Mouse (Mus musculus) forebrain, embryonic 14.5 days (tissue): ENCODE measurements around the gene Mdh1b. TPM values are rescaled to one million over a fixed set of nuclear protein-coding genes. Genes with fewer than 3 reads are reported as not detected.
A peak's percentile ranks its signal among the peaks of the same experiment; 100 is the strongest.

Experiments used
- ATAC-seq: fragments of 200-750 bp; cut with Nextera tagmentation; 2 replicates; pipeline ENCODE4 v1.8.0; 2017; ENCODE audit warnings: mild to moderate bottlenecking, moderate library complexity
- DNase-seq: peaks from one replicate; pipeline ENCODE4 v3.0.0-alpha.2; 2015; ENCODE audit warnings: low spot score
- H3K27ac ChIP-seq: fragments of 300-500 bp; sonication (generic); 2 replicates; pipeline ENCODE4 v1.5.1; 2014; ENCODE audit warnings: low read depth, mild to moderate bottlenecking, control low read depth, low read length, moderate library complexity
- H3K27me3 ChIP-seq: fragments of 300-500 bp; sonication (generic); replicated peaks from 2 replicates; pipeline ENCODE4 v1.6.1; 2014; ENCODE audit warnings: low read length, control low read depth, mixed read lengths; ENCODE audit not compliant: control insufficient read depth, insufficient read depth
- H3K36me3 ChIP-seq: fragments of 300-500 bp; sonication (generic); 2 replicates; pipeline ENCODE4 v1.6.1; 2014; ENCODE audit warnings: low read length, control low read depth; ENCODE audit not compliant: control insufficient read depth, insufficient read depth
- H3K4me1 ChIP-seq: fragments of 300-500 bp; sonication (generic); 2 replicates; pipeline ENCODE4 v1.6.1; 2014; ENCODE audit warnings: antibody characterized with exemption, low read length, control low read depth; ENCODE audit not compliant: control insufficient read depth, insufficient read depth
- H3K4me2 ChIP-seq: fragments of 300-500 bp; sonication (generic); 2 replicates; pipeline ENCODE4 v1.6.1; 2014; ENCODE audit warnings: mild to moderate bottlenecking, control low read depth, low read length
- H3K4me3 ChIP-seq: fragments of 300-500 bp; sonication (generic); 2 replicates; pipeline ENCODE4 v1.5.1; 2014; ENCODE audit warnings: low read depth, low read length, control low read depth
- H3K9ac ChIP-seq: fragments of 300-500 bp; sonication (generic); 2 replicates; pipeline ENCODE4 v1.6.1; 2014; ENCODE audit warnings: mild to moderate bottlenecking, low read length, control low read depth, moderate library complexity
- H3K9me3 ChIP-seq: fragments of 300-500 bp; sonication (generic); replicated peaks from 2 replicates; pipeline ENCODE4 v1.6.1; 2016; ENCODE audit warnings: low read length, control low read depth, mixed read lengths; ENCODE audit not compliant: control insufficient read depth
- WGBS: fragments of 180-500 bp; shearing (Covaris S2); extraction: QIAGEN DNeasy Blood & Tissue Kit; methylation state at CpG from one replicate; pipeline ENCODE4 v1.1.7; 2014; 5-methylcytosine and 5-hydroxymethylcytosine counted together
- polyA plus RNA-seq: library from polyadenylated mRNA; unstranded; fragments of >200 nt; fragmentation: Nextera tagmentation; extraction: Ambion mirVana; gene quantifications from 2 replicates; pipeline ENCODE4 v1.2.1, GENCODE M21; 2014

Gene Mdh1b
- polyA plus RNA-seq, 1 experiment from 2014 or later = 0.29 TPM

DNA sequence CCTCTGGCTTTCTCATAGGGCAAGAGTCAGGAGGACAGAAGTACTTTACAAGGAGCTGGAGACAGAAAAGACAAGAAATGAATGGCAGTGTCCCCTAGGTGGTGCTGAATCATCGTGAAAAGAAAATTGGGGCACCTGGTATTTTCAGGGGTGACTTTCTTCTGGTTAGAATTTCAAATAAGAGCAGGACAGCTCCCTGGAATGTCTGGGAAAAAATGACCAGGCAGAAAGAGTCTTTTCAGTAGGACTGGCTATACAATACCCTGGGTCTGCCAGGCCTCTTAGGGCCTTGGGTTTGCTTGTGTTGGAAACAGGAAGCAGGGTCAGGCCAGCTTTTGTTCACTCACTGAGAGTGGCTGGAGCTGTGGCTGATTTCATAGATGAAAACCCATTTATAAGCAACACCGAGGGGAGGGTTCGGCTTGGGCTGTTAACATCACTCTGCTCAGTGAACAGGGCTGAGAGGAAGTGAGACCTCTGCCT lies 33.1 kb upstream of the Mdh1b start:
- Histone ChIP-seq H3K4me2 (no peak overlapping the region; the same call in 1 of the 2 replicates), H3K4me3 (no peak overlapping the region), H3K4me1 (peaks cover 20% of the 10 kb centered on the region), H3K27me3 (no peaks in the 10 kb centered on the region), H3K27ac (peak overlapping the region; percentile 74; the same call in 1 of the 2 replicates), H3K9me3 (no peaks in the 10 kb centered on the region), H3K9ac (no peak overlapping the region), H3K36me3 (no peaks in the 10 kb centered on the region)
- 6% methylated on average over 3 of the region's 3 CpGs for WGBS
- DNase-seq (peak; percentile 87), ATAC-seq (peak; percentile 85)

DNA sequence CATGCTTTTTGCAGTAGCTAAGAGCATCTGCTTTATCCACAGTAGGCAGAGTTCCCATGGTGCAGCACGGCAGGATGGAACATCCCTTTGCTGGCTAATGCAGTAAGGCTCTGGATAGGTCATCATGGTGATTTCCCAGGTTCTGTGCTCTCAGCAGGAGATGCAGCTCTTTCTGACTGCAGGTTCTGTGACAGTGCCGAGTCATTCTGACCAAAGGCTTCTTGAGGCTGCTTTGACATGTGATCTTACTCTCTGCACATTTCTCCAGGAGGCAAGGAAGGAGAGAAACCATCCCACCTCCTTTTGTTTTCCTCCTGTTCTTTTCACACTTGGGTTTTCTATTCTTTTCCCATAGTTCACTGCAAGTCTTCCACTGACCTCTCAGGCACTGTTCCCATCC lies 25.9 kb upstream of the Mdh1b start:
- Histone ChIP-seq H3K4me2 (no peak overlapping the region), H3K36me3 (peaks cover 21% of the 10 kb centered on the region), H3K9me3 (no peaks in the 10 kb centered on the region), H3K9ac (no peak overlapping the region), H3K27ac (no peak overlapping the region), H3K4me1 (no peaks in the 10 kb centered on the region), H3K4me3 (no peak overlapping the region), H3K27me3 (no peaks in the 10 kb centered on the region)
- DNase-seq = no peak
- ATAC-seq = no peak
- 61% methylated on average over 2 of the region's 2 CpGs for WGBS

DNA sequence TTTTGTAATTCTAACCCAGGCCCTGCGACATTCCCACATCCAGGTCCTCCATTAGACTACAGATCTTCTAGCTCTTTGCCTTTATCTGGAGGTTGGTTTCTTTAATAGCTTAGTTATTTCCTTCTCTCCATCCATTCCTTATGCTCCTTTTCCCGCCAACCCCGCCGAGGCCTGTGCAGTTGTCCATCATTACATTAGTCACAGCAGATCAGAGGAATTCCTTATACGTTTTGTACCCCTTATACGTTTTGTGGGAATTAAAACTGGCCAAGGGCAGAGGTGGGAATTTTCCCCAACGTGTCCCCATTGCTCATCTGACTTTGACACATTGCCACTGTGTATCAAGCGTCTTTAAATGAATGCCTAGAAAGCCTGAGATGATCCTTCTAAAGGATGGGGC lies 322 bp downstream of the Mdh1b start:
- Histone ChIP-seq H3K9me3 (no peaks in the 10 kb centered on the region), H3K4me3 (peak overlapping the region; percentile 61), H3K36me3 (no peaks in the 10 kb centered on the region), H3K27ac (no peak overlapping the region), H3K27me3 (no peaks in the 10 kb centered on the region), H3K9ac (peak overlapping the region; percentile 40; the same call in 1 of the 2 replicates), H3K4me2 (peak overlapping the region; percentile 61), H3K4me1 (peaks cover 4% of the 10 kb centered on the region; the same call in 1 of the 2 replicates)
- no peak for DNase-seq
- 46% methylated on average over 8 of the region's 8 CpGs for WGBS
- peak; percentile 32; the same call in 1 of the 2 replicates for ATAC-seq

DNA sequence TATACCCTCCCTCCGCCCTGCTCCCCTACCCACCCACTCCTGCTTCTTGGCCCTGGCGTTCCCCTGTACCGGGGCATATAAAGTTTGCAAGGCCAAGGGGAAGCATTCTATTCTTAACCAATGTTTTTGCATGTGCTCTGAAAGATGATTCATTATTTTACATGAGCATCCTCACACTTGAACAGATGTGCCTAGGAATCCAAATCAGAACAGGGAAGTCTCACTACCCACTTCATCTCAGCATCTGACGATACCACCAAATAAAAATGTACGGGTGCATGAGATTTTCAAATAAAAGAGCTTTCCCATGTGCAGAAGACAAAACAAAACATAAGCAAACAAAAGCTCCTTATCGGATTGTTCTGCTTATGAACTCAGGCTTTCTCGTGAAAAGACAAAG lies 10.0 kb downstream of the Mdh1b start:
- no peak overlapping the region for H3K4me3 ChIP-seq
- H3K36me3 ChIP-seq = no peaks in the 10 kb centered on the region
- no peak overlapping the region for H3K9ac ChIP-seq
- no peak overlapping the region for H3K27ac ChIP-seq
- H3K4me1 ChIP-seq = no peaks in the 10 kb centered on the region
- H3K27me3 ChIP-seq = no peaks in the 10 kb centered on the region
- no peak for ATAC-seq
- no peak for DNase-seq
- no peak overlapping the region for H3K4me2 ChIP-seq
- H3K9me3 ChIP-seq = no peaks in the 10 kb centered on the region
- WGBS = 81% methylated on average over 7 of the region's 7 CpGs

DNA sequence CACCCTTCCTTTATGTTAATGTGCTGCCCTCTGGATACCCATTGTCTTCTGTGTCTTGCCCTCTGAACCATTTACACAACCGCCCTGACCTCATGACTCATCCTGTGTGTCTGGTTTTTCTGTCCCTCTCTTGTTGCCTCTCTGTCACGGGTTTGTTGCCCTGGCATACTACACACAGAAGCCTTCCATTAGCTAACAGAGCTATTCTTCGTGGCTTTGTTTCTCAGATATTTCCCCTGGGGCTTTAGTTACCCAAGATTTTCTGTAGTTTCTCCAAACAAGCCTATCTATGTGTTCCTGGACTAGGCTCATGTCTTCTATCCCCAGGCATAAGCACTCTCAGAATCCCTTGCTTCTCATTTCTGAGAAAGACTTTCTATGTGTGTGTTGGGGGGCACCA lies 21.2 kb downstream of the Mdh1b start:
- no peak overlapping the region for H3K27ac ChIP-seq
- 70% methylated on average over 3 of the region's 3 CpGs for WGBS
- DNase-seq (no peak), ATAC-seq (no peak)
- no peak overlapping the region for H3K9ac ChIP-seq
- H3K4me3 ChIP-seq = no peak overlapping the region
- H3K4me2 ChIP-seq = no peak overlapping the region
- H3K9me3 ChIP-seq = no peaks in the 10 kb centered on the region
- H3K27me3 ChIP-seq = no peaks in the 10 kb centered on the region
- H3K4me1 ChIP-seq = no peaks in the 10 kb centered on the region
- H3K36me3 ChIP-seq = no peaks in the 10 kb centered on the region

DNA sequence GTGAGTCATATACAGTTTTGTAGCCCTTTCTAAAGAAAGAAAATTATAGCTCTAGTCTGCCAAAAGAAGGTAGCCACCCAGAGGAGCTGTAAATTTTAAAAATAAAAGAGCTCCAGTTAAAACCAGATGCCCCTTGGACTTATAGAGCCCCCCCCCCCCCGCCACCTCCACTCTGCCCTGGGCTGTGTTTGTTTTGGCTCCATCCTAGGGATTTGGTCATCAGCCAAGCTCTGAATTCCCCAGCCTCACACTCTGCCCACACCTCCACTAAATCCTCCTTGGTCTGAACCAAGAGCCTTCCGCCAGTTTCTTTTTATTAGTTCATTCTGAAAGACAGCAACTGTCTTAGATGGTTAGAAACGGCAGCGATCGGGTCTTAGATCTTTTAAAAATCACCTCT lies 24.4 kb downstream of the Mdh1b start:
- no peak overlapping the region for H3K4me3 ChIP-seq
- DNase-seq (no peak), ATAC-seq (no peak)
- no peak overlapping the region for H3K4me2 ChIP-seq
- H3K27ac ChIP-seq = no peak overlapping the region
- no peaks in the 10 kb centered on the region for H3K4me1 ChIP-seq
- H3K9me3 ChIP-seq = no peaks in the 10 kb centered on the region
- WGBS = 67% methylated on average over 5 of the region's 5 CpGs
- no peaks in the 10 kb centered on the region for H3K27me3 ChIP-seq
- H3K36me3 ChIP-seq = no peaks in the 10 kb centered on the region
- no peak overlapping the region for H3K9ac ChIP-seq

DNA sequence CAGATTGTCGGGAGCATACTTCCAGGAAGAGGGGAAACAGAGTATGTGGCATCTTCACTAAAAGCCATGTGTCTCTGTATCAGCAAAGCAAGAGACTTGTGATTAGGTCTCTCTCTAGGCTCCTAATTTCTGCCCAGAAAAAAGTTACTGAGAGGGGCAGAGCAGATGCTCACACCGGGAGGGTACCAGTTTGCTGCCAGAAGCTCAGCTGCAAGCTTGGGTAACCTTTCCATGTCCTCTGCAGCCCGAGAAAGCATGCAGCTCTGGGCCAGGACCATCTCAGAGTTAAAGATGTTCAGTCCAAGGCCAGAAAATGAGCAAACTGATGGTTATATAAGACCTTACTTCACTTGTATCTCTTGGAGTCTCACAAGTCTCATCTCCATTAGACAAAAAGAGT lies 33.3 kb downstream of the Mdh1b start:
- H3K27ac ChIP-seq = no peak overlapping the region
- 82% methylated on average over 3 of the region's 3 CpGs for WGBS

DNA sequence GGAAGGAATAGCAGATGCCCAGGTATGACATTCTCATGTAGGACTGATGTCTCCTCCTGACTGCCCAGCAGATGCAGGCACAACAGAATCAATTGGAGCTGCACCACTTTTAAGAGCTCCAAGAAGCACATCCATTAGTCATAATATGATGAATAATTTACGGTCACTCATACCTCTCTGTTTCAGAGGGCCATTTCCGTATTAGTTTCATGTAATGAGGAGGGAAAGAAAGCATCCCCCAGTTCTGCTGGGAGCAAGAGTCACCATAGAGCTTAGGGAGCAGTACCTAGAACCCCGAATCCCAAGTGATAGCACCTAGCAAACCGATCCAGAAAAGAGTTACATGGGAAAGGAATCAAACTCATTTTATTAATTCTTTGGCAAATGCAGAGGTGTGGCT lies 43.3 kb downstream of the Mdh1b start, which contains the start of gene Dytn:
TSS of gene Dytn (minus strand) at position 101 of the 400 bp plus-strand sequence.
- H3K4me3 ChIP-seq = no peak within 1 kb of the TSS
- WGBS = 87% methylated on average over 4 of the region's 4 CpGs
- H3K36me3 ChIP-seq = no peaks in the 10 kb centered on the region
- H3K27ac ChIP-seq = no peak within 1 kb of the TSS
- no peaks in the 10 kb centered on the region for H3K4me1 ChIP-seq
- no peaks in the 10 kb centered on the region for H3K27me3 ChIP-seq
- no peak within 1 kb of the TSS for H3K9ac ChIP-seq
- ATAC-seq (no peak), DNase-seq (no peak)
- no peaks in the 10 kb centered on the region for H3K9me3 ChIP-seq
- no peak within 1 kb of the TSS for H3K4me2 ChIP-seq

More for the DNA sequence above, 33.3 kb downstream of the Mdh1b start:
- DNase-seq (no peak), ATAC-seq (no peak)
- H3K9ac ChIP-seq = no peak overlapping the region
- H3K4me3 ChIP-seq = no peak overlapping the region
- no peak overlapping the region for H3K4me2 ChIP-seq
- H3K36me3 ChIP-seq = no peaks in the 10 kb centered on the region
- no peaks in the 10 kb centered on the region for H3K9me3 ChIP-seq
- no peaks in the 10 kb centered on the region for H3K27me3 ChIP-seq
- H3K4me1 ChIP-seq = no peaks in the 10 kb centered on the region

DNA sequence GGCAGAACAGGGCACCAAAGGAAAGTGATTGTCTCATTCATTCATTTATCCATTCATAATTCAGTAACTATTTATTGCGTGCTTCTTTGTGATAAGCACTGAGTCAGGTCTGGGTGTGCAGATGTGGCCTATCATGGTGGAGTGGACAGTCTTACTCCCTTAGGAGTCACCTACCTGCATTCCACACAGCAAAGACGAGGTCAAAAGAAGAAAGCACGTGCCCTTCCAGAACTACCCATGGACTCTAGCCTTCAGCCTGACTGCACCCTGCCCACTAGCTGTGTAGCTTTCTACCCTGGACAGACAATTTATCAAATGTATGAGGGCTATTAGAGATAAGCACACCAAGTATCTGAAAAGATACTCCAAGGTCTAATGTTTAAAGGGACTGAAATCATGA lies 54.1 kb downstream of the Mdh1b start:
- Histone ChIP-seq H3K4me2 (no peak overlapping the region), H3K9ac (no peak overlapping the region), H3K27ac (no peak overlapping the region), H3K4me3 (no peak overlapping the region), H3K36me3 (no peaks in the 10 kb centered on the region), H3K4me1 (no peaks in the 10 kb centered on the region), H3K27me3 (no peaks in the 10 kb centered on the region), H3K9me3 (no peaks in the 10 kb centered on the region)
- DNase-seq (no peak), ATAC-seq (no peak)
- WGBS = 90% methylated on average over 3 of the region's 3 CpGs
